Mouse (Mus musculus): Measurements from ENCODE around the gene Pcf11. TPM values are rescaled to one million over a fixed set of nuclear protein-coding genes. Genes with fewer than 3 reads are reported as not detected.

Pcf11 gene
- polyA plus RNA-seq, 1 experiment, result 42.7 TPM

DNA sequence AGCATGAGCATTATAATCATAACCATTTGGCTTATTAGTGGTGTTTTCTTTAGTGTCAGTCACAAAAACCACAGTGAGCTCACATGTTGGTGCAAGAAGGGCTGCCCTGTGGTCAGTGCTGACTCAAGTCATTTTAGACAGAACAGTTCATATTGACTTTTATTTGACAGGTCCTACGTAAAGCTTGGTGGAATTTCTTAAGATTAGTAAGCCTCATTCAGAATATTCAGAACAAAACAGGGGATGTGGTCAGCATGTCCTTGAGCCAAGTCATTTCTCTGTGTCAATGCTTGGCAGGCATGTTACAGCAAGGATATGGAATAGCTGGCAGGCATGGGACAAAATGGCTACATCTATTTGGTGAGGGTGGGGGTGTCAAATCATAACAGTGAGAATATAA lies 33.9 kb upstream of the Pcf11 start:
- H3K27me3 ChIP-seq (ENCODE audit: control insufficient read depth, insufficient read depth, low read length), result no peaks in the 10 kb centered on the region
- H3K4me3 ChIP-seq (ENCODE audit: control insufficient read depth, insufficient read depth, low read length), result no peak overlapping the region
- no peaks in the 10 kb centered on the region for H3K36me3 ChIP-seq (ENCODE audit: control insufficient read depth, insufficient read depth, low read length)
- H3K27ac ChIP-seq (ENCODE audit: control insufficient read depth, insufficient read depth, low read length), result no peak overlapping the region
- DNase-seq, result no peak
- WGBS, result 87% methylated on average over 1 of the region's 1 CpGs
- TF ChIP-seq POLR2A (IDR thresholded peaks at IDR 0.05; ENCODE audit: control insufficient read depth, extremely low read depth, insufficient read depth, low read length, poor library complexity) (no peak), CTCF (IDR thresholded peaks at IDR 0.05; ENCODE audit: borderline replicate concordance, control insufficient read depth, extremely low read depth, insufficient read depth, low read length, poor library complexity) (no peak)
- H3K4me1 ChIP-seq (replicated peaks; ENCODE audit: control insufficient read depth, insufficient read depth, low read length), result no peaks in the 10 kb centered on the region

DNA sequence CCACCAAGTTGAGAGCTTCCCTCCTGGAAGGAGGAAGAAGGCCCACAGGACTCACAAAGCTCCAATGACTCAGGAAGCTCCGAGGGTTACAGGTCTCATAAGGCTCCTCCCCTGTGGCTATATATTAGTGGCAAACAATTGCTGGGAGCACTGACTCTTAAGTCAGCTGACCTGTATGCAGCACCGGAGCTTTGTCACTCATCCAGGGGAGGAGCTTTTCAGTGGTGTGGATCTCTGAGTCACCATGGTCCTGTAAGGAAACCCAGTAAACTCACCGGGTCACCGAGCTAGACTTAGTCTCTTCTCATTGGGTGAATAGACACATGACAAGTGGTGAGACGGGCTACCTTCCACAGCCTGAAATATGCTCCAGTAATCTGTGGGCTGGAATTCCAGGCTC lies 29.0 kb upstream of the Pcf11 start:
- 66% methylated on average over 5 of the region's 5 CpGs for WGBS
- no peak for DNase-seq
- H3K4me3 ChIP-seq (ENCODE audit: control insufficient read depth, insufficient read depth, low read length), result no peak overlapping the region
- H3K4me1 ChIP-seq (replicated peaks; ENCODE audit: control insufficient read depth, insufficient read depth, low read length), result no peaks in the 10 kb centered on the region
- no peak overlapping the region for H3K27ac ChIP-seq (ENCODE audit: control insufficient read depth, insufficient read depth, low read length)
- TF ChIP-seq CTCF (IDR thresholded peaks at IDR 0.05; ENCODE audit: borderline replicate concordance, control insufficient read depth, extremely low read depth, insufficient read depth, low read length, poor library complexity) (no peak), POLR2A (IDR thresholded peaks at IDR 0.05; ENCODE audit: control insufficient read depth, extremely low read depth, insufficient read depth, low read length, poor library complexity) (no peak)
- H3K36me3 ChIP-seq (ENCODE audit: control insufficient read depth, insufficient read depth, low read length), result no peaks in the 10 kb centered on the region
- H3K27me3 ChIP-seq (ENCODE audit: control insufficient read depth, insufficient read depth, low read length), result no peaks in the 10 kb centered on the region

DNA sequence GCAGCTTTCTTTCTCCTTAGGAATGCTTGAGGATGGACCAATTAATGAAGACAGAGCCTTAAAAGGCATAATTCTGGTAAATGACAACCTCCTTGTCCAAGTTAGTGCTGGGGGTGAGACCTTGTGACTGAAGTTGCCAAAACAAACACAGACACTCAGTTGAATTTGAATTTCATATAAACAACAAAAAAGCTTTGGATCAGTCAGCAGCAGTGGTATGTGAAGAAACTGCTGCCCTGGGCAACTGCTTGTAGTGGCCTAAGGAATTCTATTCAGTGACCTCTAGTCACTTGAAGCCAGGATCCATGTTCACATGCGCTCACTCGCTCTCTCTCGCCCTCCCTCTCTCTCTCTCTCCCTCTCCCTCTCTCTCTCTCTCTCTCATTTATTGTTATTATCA lies 26.7 kb upstream of the Pcf11 start:
- H3K36me3 ChIP-seq (ENCODE audit: control insufficient read depth, insufficient read depth, low read length), result no peaks in the 10 kb centered on the region
- 97% methylated on average over 3 of the region's 3 CpGs for WGBS
- H3K4me3 ChIP-seq (ENCODE audit: control insufficient read depth, insufficient read depth, low read length), result no peak overlapping the region
- H3K27me3 ChIP-seq (ENCODE audit: control insufficient read depth, insufficient read depth, low read length), result no peaks in the 10 kb centered on the region
- TF ChIP-seq POLR2A (IDR thresholded peaks at IDR 0.05; ENCODE audit: control insufficient read depth, extremely low read depth, insufficient read depth, low read length, poor library complexity), result no peak
- no peak for TF ChIP-seq CTCF (IDR thresholded peaks at IDR 0.05; ENCODE audit: borderline replicate concordance, control insufficient read depth, extremely low read depth, insufficient read depth, low read length, poor library complexity)
- DNase-seq, result no peak
- H3K27ac ChIP-seq (ENCODE audit: control insufficient read depth, insufficient read depth, low read length), result no peak overlapping the region
- no peaks in the 10 kb centered on the region for H3K4me1 ChIP-seq (replicated peaks; ENCODE audit: control insufficient read depth, insufficient read depth, low read length)

DNA sequence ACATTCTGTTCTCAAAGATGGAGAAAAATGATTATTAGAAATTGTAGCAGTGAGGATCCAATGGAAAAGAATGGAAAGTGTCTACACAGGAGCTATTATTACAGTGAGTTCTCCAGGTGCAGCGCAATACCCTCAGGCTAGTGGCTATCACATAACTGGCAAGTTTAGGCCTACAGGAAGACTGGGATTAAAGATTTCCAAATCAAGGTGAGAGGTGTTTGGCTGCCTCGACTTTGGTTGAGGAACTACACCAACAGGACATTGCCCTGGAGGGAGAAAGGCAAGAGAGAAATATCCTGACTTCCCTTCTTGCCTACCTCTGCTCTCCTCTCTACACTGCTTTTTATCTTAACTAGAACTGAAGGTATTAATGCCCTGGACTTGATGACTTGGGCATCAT lies 19.4 kb upstream of the Pcf11 start:
- DNase-seq, result no peak
- 71% methylated on average over 2 of the region's 2 CpGs for WGBS
- Histone ChIP-seq H3K4me1 (replicated peaks; ENCODE audit: control insufficient read depth, insufficient read depth, low read length) (no peaks in the 10 kb centered on the region), H3K36me3 (ENCODE audit: control insufficient read depth, insufficient read depth, low read length) (no peaks in the 10 kb centered on the region), H3K4me3 (ENCODE audit: control insufficient read depth, insufficient read depth, low read length) (no peak overlapping the region), H3K27me3 (ENCODE audit: control insufficient read depth, insufficient read depth, low read length) (no peaks in the 10 kb centered on the region), H3K27ac (ENCODE audit: control insufficient read depth, insufficient read depth, low read length) (no peak overlapping the region)
- TF ChIP-seq CTCF (IDR thresholded peaks at IDR 0.05; ENCODE audit: borderline replicate concordance, control insufficient read depth, extremely low read depth, insufficient read depth, low read length, poor library complexity) (no peak), POLR2A (IDR thresholded peaks at IDR 0.05; ENCODE audit: control insufficient read depth, extremely low read depth, insufficient read depth, low read length, poor library complexity) (no peak)

DNA sequence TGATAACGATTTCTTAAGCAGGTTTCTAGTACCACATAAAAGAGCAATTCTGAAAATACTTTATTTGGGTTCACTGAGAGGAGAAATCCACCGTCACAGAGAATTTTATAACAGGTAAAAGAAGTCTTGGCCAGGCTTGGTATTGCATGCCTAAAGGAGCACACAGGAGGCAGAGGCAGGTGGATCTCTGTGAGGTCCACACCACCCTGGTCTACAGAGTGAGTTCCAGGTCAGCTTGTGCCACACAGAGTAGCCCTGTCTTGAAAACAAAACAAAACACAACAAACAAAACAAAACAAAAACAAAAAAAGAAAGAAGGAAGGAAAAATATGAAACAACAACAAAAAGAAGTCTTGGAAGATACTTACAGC lies 18.6 kb upstream of the Pcf11 start:
- no peak for TF ChIP-seq POLR2A (IDR thresholded peaks at IDR 0.05; ENCODE audit: control insufficient read depth, extremely low read depth, insufficient read depth, low read length, poor library complexity)
- no peak for TF ChIP-seq CTCF (IDR thresholded peaks at IDR 0.05; ENCODE audit: borderline replicate concordance, control insufficient read depth, extremely low read depth, insufficient read depth, low read length, poor library complexity)
- Histone ChIP-seq H3K4me1 (replicated peaks; ENCODE audit: control insufficient read depth, insufficient read depth, low read length) (no peaks in the 10 kb centered on the region), H3K4me3 (ENCODE audit: control insufficient read depth, insufficient read depth, low read length) (no peak overlapping the region), H3K27ac (ENCODE audit: control insufficient read depth, insufficient read depth, low read length) (no peak overlapping the region), H3K27me3 (ENCODE audit: control insufficient read depth, insufficient read depth, low read length) (no peaks in the 10 kb centered on the region), H3K36me3 (ENCODE audit: control insufficient read depth, insufficient read depth, low read length) (no peaks in the 10 kb centered on the region)
- 84% methylated on average over 2 of the region's 2 CpGs for WGBS
- DNase-seq, result no peak

DNA sequence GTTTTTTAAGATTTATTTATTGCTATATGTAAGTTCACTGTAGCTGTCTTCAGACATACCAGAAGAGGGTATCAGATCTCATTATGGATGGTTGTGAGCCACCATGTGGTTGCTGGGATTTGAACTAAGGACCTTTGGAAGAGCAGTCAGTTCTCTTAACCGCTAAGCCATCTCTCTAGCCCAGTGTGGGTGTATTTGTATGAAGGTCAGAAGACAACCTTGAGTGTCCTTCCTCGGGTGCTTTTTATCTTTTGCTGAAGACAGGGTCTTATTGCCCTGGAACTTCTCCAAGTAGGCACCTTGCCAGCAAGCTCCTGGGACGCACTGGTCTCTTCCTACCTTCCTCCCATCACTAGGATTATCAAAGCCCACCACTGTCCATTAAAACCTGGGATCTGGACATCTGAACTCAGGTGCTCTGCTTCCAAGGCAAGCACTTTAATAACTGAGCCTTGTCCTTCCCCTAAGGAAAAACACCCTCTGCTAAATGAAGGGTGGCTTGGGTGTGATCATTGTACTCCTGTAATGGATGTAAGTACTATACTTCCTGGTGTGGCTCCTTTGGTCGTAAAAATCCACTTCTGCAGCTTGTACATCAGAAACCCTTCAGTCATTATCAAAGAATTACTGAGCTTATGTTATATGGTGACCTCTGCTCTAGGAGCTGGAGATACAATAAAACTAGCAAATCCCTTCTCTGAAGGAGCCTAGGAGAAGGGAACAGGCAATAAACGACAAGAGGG lies 18.0 kb upstream of the Pcf11 start:
- DNase-seq, result no peak
- Histone ChIP-seq H3K4me3 (ENCODE audit: control insufficient read depth, insufficient read depth, low read length) (no peak overlapping the region), H3K36me3 (ENCODE audit: control insufficient read depth, insufficient read depth, low read length) (no peaks in the 10 kb centered on the region), H3K4me1 (replicated peaks; ENCODE audit: control insufficient read depth, insufficient read depth, low read length) (no peaks in the 10 kb centered on the region), H3K27ac (ENCODE audit: control insufficient read depth, insufficient read depth, low read length) (no peak overlapping the region), H3K27me3 (ENCODE audit: control insufficient read depth, insufficient read depth, low read length) (no peaks in the 10 kb centered on the region)
- no peak for TF ChIP-seq POLR2A (IDR thresholded peaks at IDR 0.05; ENCODE audit: control insufficient read depth, extremely low read depth, insufficient read depth, low read length, poor library complexity)
- no peak for TF ChIP-seq CTCF (IDR thresholded peaks at IDR 0.05; ENCODE audit: borderline replicate concordance, control insufficient read depth, extremely low read depth, insufficient read depth, low read length, poor library complexity)
- WGBS, result 84% methylated on average over 5 of the region's 5 CpGs

DNA sequence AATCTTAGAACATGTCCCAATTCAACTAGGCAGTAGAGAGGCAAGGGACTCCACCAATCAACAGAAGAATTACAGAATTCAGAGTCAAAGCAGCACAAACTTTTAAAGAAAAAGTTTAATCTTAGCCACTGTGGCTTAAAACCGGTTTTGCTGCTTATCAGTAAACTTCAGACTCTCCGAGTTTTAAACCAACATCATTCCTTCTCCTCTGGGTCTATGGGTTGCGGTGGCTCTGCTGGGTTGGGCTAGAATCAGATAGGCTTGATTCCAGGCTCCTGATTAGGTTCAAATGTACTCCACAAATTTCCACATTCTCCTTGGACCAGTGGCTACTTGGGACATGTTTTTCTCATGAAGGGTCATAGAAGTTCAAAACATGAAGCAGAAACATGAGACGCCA lies 7.6 kb upstream of the Pcf11 start:
- Histone ChIP-seq H3K36me3 (ENCODE audit: control insufficient read depth, insufficient read depth, low read length) (no peaks in the 10 kb centered on the region), H3K27me3 (ENCODE audit: control insufficient read depth, insufficient read depth, low read length) (no peaks in the 10 kb centered on the region), H3K4me3 (ENCODE audit: control insufficient read depth, insufficient read depth, low read length) (no peak overlapping the region), H3K4me1 (replicated peaks; ENCODE audit: control insufficient read depth, insufficient read depth, low read length) (no peaks in the 10 kb centered on the region), H3K27ac (ENCODE audit: control insufficient read depth, insufficient read depth, low read length) (no peak overlapping the region)
- 88% methylated on average over 4 of the region's 4 CpGs for WGBS
- no peak for DNase-seq
- no peak for TF ChIP-seq POLR2A (IDR thresholded peaks at IDR 0.05; ENCODE audit: control insufficient read depth, extremely low read depth, insufficient read depth, low read length, poor library complexity)
- no peak for TF ChIP-seq CTCF (IDR thresholded peaks at IDR 0.05; ENCODE audit: borderline replicate concordance, control insufficient read depth, extremely low read depth, insufficient read depth, low read length, poor library complexity)
